Mouse (Mus musculus) midbrain, embryonic 12.5 days (tissue): ENCODE results near the gene Ust. TPM values are rescaled to one million over a fixed set of nuclear protein-coding genes. Genes with fewer than 3 reads are reported as not detected.
"Not testable (repeated sequence)": the region's sequence is repeated elsewhere in the genome, so short reads cannot be mapped to it uniquely, and the experiment has no call there.

Experiments used
- ATAC-seq: fragments of 200-750 bp; cut with Nextera tagmentation; 2 replicates; pipeline ENCODE4 v1.8.0; 2017; ENCODE audit warnings: low read depth, moderate TSS enrichment, moderate library complexity; ENCODE audit not compliant: low FRiP score
- H3K27ac ChIP-seq: fragments of 300-500 bp; sonication (generic); replicated peaks from 2 replicates; pipeline ENCODE4 v1.5.1; 2016; ENCODE audit warnings: mild to moderate bottlenecking
- H3K27me3 ChIP-seq: fragments of 300-500 bp; sonication (generic); 2 replicates; pipeline ENCODE4 v1.6.1; 2016; ENCODE audit warnings: mild to moderate bottlenecking
- H3K36me3 ChIP-seq: fragments of 300-500 bp; sonication (generic); 2 replicates; pipeline ENCODE4 v1.6.1; 2016
- H3K4me1 ChIP-seq: fragments of 300-500 bp; sonication (generic); 2 replicates; pipeline ENCODE4 v1.6.1; 2016
- H3K4me2 ChIP-seq: fragments of 300-500 bp; sonication (generic); replicated peaks from 2 replicates; pipeline ENCODE4 v1.6.1; 2016; ENCODE audit warnings: mild to moderate bottlenecking, moderate library complexity
- H3K4me3 ChIP-seq: fragments of 300-500 bp; sonication (generic); 2 replicates; pipeline ENCODE4 v1.5.1; 2016; ENCODE audit warnings: mild to moderate bottlenecking
- H3K9ac ChIP-seq: fragments of 300-500 bp; sonication (generic); replicated peaks from 2 replicates; pipeline ENCODE4 v1.6.1; 2016; ENCODE audit warnings: mild to moderate bottlenecking, moderate library complexity
- H3K9me3 ChIP-seq: fragments of 300-500 bp; sonication (generic); 2 replicates; pipeline ENCODE4 v1.6.1; 2016; ENCODE audit warnings: mild to moderate bottlenecking
- WGBS: fragments of 180-500 bp; shearing (Covaris S2); methylation state at CpG from one replicate; pipeline ENCODE4 v1.1.7; 2016; 5-methylcytosine and 5-hydroxymethylcytosine counted together
- polyA plus RNA-seq: library from polyadenylated mRNA; unstranded; fragments of >200 nt; fragmentation: Nextera tagmentation; extraction: Ambion mirVana; gene quantifications from 2 replicates; pipeline ENCODE4 v1.2.1, GENCODE M21; 2016

Ust gene
- polyA plus RNA-seq: 4.0 and 4.2 TPM in 2 replicates

DNA sequence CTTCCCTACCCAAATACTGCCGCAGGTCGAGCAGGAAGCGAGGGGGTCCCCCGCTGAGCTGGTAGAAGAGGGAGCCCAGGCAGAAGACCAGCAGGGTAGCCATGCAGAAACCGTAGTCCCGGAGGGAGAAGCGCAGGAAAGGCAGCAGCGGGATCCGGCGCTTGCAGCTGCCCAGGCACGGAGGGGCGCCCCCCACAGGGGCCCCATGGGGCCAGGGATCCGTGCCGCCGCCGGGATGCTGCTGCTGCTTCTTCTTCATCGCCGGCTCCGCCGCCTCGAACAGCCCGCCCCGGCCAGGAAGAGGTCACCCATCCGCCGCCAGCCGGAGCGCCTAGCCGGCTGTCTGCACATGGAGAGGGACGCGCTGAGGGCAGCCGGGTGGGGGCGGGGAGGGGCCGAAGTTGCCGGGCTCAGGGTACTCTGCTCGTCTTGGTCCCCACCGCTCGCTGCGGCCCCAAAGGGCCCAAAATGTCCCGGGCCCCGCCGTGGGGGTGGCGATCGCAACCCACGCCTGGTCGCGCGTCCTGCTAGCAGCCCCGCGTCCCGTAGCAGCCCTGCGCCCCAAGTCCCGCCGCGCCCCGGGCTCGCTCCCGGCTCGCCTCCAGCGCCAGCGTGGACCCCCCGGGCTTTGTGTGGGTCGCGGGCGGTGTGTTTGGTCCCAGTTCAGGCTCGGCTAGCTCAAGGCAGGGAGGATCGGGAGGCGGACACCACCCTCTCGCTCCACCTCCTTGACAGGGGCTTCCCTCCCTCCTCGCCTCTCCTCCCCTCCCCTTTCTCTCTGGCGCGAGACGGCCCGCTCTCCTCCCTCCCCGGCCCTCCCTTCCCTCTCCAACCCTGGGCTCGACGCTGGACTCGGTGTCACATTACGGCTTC, at the start of gene Ust:
Gene Ust, minus strand, starts transcription at position 685 of the 873 bp plus-strand sequence.
- Histone ChIP-seq H3K36me3 (no peaks in the 10 kb centered on the region), H3K4me1 (peaks cover 14% of the 10 kb centered on the region), H3K27ac (no peak within 1 kb of the TSS), H3K27me3 (peaks cover 36% of the 10 kb centered on the region), H3K9me3 (0 out of 2 replicates have a peak, but pooled peaks cover 3% of the 10 kb centered on the region), H3K4me2 (peak within 1 kb of the TSS; percentile 84), H3K4me3 (peak within 1 kb of the TSS; percentile 81), H3K9ac (peak within 1 kb of the TSS; percentile 71)
- WGBS: under 1% methylated on average over 48 of the region's 78 CpGs
- ATAC-seq: peak; percentile 93

DNA sequence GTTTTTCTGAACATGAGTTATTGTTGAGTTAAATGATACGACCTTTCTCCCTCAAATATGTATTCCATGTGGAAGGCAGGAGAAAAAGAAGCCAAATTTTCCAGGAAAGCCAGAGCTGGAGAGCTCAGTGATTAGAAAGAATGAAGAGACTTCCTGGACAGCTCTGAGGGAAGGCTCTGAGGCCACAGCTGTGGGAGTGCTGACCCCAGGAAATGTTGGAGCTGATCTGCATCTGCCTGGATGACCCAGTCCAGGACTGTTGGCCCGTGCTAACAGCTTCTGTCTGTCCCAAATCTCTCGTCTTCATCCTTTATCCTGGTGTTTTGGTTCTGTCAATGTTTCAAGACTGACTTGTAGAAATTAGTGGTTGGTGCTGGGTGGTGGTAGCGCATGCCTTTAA, 42.7 kb upstream of the Ust start:
- H3K4me2 ChIP-seq: no peak overlapping the region
- no peak overlapping the region for H3K4me3 ChIP-seq
- H3K27me3 ChIP-seq: no peaks in the 10 kb centered on the region
- H3K4me1 ChIP-seq: no peaks in the 10 kb centered on the region
- no peak overlapping the region for H3K9ac ChIP-seq
- ATAC-seq: no peak
- H3K27ac ChIP-seq: no peak overlapping the region
- H3K9me3 ChIP-seq: no peaks in the 10 kb centered on the region
- no peaks in the 10 kb centered on the region for H3K36me3 ChIP-seq
- WGBS: 86% methylated on average over 4 of the region's 4 CpGs

DNA sequence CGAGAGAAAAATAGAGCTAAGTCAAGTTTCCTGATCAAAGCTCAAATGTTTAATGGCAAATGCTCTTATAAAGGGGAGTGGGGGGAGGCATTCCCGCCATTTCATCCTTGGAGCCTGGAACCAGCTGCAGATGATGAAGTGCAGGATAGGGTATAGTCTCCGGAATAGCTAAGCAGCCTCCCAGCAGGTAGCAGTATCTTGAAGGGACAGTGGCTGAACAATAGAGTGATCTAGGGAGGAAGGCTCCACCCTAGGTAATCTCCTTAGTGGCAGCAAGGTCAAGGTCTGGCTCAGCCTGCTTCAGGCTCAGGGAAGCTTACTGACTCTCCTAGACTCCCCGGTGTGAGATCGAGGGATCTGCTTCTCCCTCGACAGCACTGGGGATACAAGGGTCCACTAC, 40.9 kb upstream of the Ust start:
- H3K27ac ChIP-seq, H3K27me3 ChIP-seq, H3K36me3 ChIP-seq, ATAC-seq, H3K4me2 ChIP-seq, H3K4me3 ChIP-seq, H3K9me3 ChIP-seq, H3K4me1 ChIP-seq, H3K9ac ChIP-seq: not testable (repeated sequence)
- 63% methylated on average over 6 of the region's 6 CpGs for WGBS

DNA sequence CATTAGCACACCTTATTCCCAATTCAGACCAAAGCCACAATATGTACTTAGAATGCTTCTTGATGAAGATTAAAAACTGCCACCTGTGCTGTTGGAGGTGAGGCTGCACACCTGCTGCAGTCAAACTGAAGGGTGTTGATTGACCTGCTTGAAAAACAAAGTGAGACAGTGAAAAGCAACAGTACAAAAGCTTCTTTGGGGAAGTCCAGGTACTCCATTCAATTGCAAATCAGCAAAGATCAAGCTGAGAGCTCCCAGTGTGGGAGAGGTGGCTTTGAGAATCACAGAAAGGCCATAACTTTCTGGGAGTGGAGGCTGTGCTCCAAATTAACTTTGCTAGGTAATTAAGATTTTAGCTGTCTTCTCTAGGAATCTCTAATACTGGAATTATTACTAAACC, 33.6 kb upstream of the Ust start:
- H3K36me3 ChIP-seq, H3K4me2 ChIP-seq, H3K9me3 ChIP-seq, H3K4me3 ChIP-seq, H3K27ac ChIP-seq, H3K4me1 ChIP-seq, ATAC-seq, H3K9ac ChIP-seq, H3K27me3 ChIP-seq: not testable (repeated sequence)

DNA sequence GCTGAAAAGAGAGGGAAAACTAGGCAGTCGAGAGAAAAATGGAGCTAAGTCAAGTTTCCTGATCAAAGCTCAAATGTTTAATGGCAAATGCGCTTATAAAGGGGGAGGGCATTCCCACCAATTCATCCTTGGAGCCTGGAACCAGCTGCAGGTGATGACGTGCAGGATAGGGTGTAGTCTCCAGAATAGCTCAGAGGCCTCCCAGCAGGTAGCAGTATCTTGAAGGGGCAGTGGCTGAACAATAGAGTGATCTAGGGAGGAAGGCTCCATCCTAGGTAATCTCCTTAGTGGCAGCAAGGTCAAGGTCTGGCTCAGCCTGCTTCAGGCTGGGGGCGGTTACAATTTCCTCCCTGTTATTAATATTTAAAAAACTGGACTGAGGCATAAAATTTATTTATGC, 33.0 kb upstream of the Ust start:
- H3K36me3 ChIP-seq, H3K4me2 ChIP-seq, ATAC-seq, H3K4me3 ChIP-seq, H3K9ac ChIP-seq, H3K27ac ChIP-seq, H3K27me3 ChIP-seq, H3K4me1 ChIP-seq, H3K9me3 ChIP-seq: not testable (repeated sequence)
- 86% methylated on average over 4 of the region's 4 CpGs for WGBS

DNA sequence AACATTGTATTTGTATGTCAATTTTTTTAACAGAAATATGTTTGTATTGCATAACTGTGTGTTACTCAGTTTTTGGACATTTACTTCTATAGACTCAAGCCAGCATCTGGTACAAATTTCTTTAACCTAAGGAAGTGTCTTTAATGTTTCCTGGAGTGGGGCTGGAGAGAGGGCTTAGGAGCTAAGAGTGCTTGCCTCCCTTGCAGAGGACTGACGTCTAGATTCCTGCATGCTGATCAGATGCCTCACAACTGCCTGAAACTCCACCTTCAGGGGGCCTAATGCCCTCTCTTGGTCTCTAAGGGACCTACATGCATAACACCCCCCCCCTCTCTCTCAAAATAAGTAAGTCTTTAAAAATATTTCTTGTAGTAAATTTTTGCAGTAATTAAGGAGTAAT, 22.9 kb upstream of the Ust start:
- Histone ChIP-seq H3K9me3 (no peaks in the 10 kb centered on the region), H3K4me3 (no peak overlapping the region), H3K36me3 (no peaks in the 10 kb centered on the region), H3K4me2 (no peak overlapping the region), H3K27me3 (no peaks in the 10 kb centered on the region), H3K9ac (no peak overlapping the region), H3K27ac (no peak overlapping the region), H3K4me1 (peaks cover 5% of the 10 kb centered on the region; the same call in 1 of the 2 replicates)
- no peak for ATAC-seq
- WGBS: 0% methylated on average over 1 of the region's 1 CpGs

DNA sequence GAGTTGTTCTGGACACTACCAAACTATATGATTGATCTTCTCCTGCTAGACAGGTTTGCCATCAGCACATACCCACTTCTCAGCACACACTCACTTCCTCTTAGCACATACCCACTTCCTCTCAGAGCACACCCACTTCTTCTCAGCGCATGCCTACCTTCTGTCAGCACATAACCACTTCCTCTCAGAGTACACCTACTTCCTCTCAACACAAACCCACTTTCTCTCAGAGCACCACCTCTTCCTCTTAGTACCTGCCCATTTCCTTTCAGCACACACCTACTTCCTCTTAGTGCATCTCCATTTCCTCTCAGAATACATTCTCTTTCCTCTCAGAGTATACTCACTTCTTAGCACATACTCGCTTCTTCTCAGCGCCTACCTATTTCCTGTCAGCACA, 16.8 kb upstream of the Ust start:
- Histone ChIP-seq H3K4me2 (no peak overlapping the region), H3K9me3 (no peaks in the 10 kb centered on the region), H3K36me3 (no peaks in the 10 kb centered on the region), H3K4me1 (peaks cover 5% of the 10 kb centered on the region; the same call in 1 of the 2 replicates), H3K27me3 (no peaks in the 10 kb centered on the region), H3K27ac (no peak overlapping the region), H3K9ac (no peak overlapping the region), H3K4me3 (no peak overlapping the region)
- ATAC-seq: no peak
- 91% methylated on average over 3 of the region's 3 CpGs for WGBS

DNA sequence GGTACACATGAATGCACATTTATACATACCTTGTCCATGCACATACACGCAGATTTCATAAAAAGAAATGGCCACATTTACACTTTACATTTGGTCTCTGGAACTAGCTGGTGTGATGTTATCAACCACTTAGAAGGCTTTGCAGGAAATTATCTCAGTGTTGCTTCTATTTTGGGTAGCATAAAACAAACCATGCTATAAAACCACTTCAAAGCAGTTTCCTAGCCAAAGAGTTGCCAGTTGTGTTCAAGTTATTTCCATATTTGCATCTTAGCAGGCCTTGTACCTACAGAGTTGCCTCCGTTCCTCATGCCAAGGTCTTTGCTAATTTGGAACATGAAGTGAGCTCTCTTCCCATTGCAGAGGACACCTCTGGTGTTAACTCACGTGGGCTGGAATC, 13.0 kb upstream of the Ust start:
- no peak overlapping the region for H3K4me2 ChIP-seq
- H3K9ac ChIP-seq: no peak overlapping the region
- no peak overlapping the region for H3K4me3 ChIP-seq
- H3K4me1 ChIP-seq: no peaks in the 10 kb centered on the region
- 85% methylated on average over 3 of the region's 3 CpGs for WGBS
- ATAC-seq: no peak
- H3K27ac ChIP-seq: no peak overlapping the region
- no peaks in the 10 kb centered on the region for H3K9me3 ChIP-seq
- H3K36me3 ChIP-seq: no peaks in the 10 kb centered on the region
- no peaks in the 10 kb centered on the region for H3K27me3 ChIP-seq

DNA sequence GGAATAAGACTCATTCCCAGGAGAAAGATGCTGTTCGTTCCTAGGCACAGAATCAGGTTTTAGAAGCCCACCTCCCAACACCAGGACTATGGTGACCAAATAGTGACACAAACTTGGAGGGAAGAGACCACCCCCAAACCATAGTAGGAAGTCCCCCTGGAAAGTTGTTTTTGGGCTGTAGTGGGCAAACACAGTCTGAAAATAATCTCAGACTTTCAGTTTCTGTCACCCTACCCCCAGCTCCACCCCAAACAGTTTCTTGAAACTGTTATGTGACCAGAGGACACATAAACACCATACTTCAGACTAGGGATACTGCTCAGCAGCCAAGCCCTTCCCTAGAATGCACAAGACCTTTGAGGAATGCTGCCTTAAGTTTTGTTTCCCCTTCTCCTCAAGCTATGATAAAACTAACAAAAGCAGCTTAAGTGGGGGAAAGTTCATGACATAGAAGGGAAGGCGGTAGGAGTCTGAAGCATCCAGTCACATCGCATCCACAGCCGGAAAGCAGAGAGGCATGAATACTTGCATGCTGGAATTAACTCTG, 12.0 kb upstream of the Ust start:
- 76% methylated on average over 4 of the region's 4 CpGs for WGBS
- Histone ChIP-seq H3K27ac (no peak overlapping the region), H3K9ac (no peak overlapping the region), H3K36me3 (no peaks in the 10 kb centered on the region), H3K27me3 (no peaks in the 10 kb centered on the region), H3K4me3 (no peak overlapping the region), H3K4me1 (no peaks in the 10 kb centered on the region), H3K9me3 (no peaks in the 10 kb centered on the region), H3K4me2 (no peak overlapping the region)
- ATAC-seq: no peak

DNA sequence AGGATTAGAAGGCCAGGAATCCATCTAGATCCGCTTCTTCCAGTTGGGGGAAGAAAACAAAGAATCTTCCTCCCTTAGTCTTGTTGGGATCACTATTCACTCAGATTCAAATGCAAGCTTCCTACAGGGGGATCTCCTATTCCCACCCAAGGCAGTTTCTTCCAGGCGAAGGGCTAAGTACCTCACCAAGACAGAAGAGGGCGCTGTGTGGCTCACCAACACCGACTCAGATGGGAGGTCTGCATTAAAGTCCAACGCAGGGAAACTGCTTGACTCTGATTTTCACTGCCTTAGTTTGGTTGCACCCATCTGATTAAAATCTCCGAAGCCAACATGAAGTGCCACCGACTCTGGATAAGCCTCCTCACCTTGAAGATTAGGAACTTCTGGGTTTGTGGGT, 10.5 kb upstream of the Ust start:
- H3K36me3 ChIP-seq: no peaks in the 10 kb centered on the region
- WGBS: 39% methylated on average over 7 of the region's 7 CpGs
- H3K4me1 ChIP-seq: no peaks in the 10 kb centered on the region

DNA sequence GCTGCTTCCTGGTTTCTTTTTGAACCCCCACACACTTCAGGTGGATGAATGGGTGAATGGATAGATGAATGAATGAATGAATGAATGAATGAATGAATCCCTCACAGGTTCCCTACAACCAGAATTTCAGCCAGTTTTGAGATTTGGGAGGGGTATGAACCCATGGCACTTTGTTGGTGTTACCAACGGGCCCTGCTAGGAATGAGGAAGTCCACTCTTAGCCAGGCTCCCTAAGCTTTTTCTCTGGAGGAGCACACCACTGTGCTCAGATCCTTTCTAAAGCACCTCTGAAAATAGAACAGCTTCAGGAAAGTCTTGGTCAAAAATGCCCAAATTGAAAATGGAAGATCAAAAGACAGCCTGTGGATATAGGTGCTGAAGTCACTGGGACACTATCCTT, 6.7 kb upstream of the Ust start:
- WGBS: 94% methylated on average over 1 of the region's 1 CpGs

More for the DNA sequence above, 10.5 kb upstream of the Ust start:
- H3K9ac ChIP-seq: no peak overlapping the region
- no peaks in the 10 kb centered on the region for H3K27me3 ChIP-seq
- H3K4me3 ChIP-seq: no peak overlapping the region
- no peak overlapping the region for H3K27ac ChIP-seq
- no peak for ATAC-seq
- H3K4me2 ChIP-seq: no peak overlapping the region
- no peaks in the 10 kb centered on the region for H3K9me3 ChIP-seq

DNA sequence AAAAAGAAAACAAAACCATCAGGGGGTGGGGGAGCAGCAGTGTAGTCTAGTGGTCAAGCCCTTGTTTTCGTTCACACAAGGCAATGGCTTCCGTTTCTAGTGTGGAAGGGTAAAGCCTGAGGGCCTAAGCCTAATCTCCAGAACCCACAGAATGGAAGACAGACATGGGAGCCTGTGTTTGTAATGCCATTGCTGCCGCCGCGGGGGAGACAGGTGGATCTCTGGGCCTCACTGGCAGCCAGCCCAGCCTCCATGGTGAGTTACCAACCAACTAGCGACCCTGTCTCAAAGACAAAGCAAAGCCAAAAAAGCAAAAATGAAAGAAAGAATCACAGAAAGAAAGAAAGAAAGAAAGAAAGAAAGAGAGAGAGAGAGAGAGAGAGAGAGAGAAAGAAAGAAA, 2.9 kb upstream of the Ust start:
- peaks cover 32% of the 10 kb centered on the region for H3K27me3 ChIP-seq
- no peak for ATAC-seq
- H3K4me1 ChIP-seq: peaks cover 14% of the 10 kb centered on the region
- no peak overlapping the region for H3K4me3 ChIP-seq
- no peak overlapping the region for H3K4me2 ChIP-seq
- H3K36me3 ChIP-seq: no peaks in the 10 kb centered on the region
- WGBS: 63% methylated on average over 6 of the region's 6 CpGs
- H3K9ac ChIP-seq: no peak overlapping the region
- H3K9me3 ChIP-seq: no peaks in the 10 kb centered on the region
- no peak overlapping the region for H3K27ac ChIP-seq

More for the DNA sequence above, 6.7 kb upstream of the Ust start:
- no peak overlapping the region for H3K4me3 ChIP-seq
- no peaks in the 10 kb centered on the region for H3K36me3 ChIP-seq
- H3K4me1 ChIP-seq: no peaks in the 10 kb centered on the region
- ATAC-seq: no peak
- no peak overlapping the region for H3K9ac ChIP-seq
- no peaks in the 10 kb centered on the region for H3K9me3 ChIP-seq
- H3K27ac ChIP-seq: no peak overlapping the region
- H3K27me3 ChIP-seq: peaks cover 5% of the 10 kb centered on the region; the same call in 1 of the 2 replicates
- H3K4me2 ChIP-seq: no peak overlapping the region
